Mouse (Mus musculus) liver, embryonic 14.5 days (tissue): ENCODE results near the gene Adh6b.

Source experiments
- CTCF ChIP-seq: IDR thresholded peaks from 2 replicates; pipeline ENCODE4 v1.5.1; 2016; ENCODE audit warnings: antibody characterized with exemption, low read depth, control low read depth
- EP300 ChIP-seq: IDR thresholded peaks from 2 replicates; pipeline ENCODE4 v1.6.1; 2016; ENCODE audit warnings: antibody characterized with exemption, low read depth

GRCm38 (mm10) chr3:138325466-138325865 is 16.1 kb upstream of the Adh6b start:
- TF ChIP-seq CTCF: no peak
- TF ChIP-seq EP300: no peak
